Comparison of ENCODE assay signal across 33 mouse cellular contexts in genomic region chr2:156603671-156604070, GRCm38 (mm10).
"Had no signal": no experiment of that assay in that cellular context is flagged by ENCODE, and none has a peak within 500 bp of the region (broad histone marks: within the 10 kb centered on the region; RNA-seq: fewer than 3 reads in every experiment).

No protein-coding gene starts in this region.

- H3K27me3 ChIP-seq: liver, embryonic 15.5 days; midbrain, embryonic 15.5 days; neural tube, embryonic 12.5 days had no signal

- H3K4me3 ChIP-seq: limb, embryonic 10.5 days; limb, embryonic 12.5 days; limb, embryonic 13.5 days; limb, embryonic 15.5 days; liver, embryonic 12.5 days; liver, embryonic 13.5 days; liver, embryonic 15.5 days; lung, embryonic 15.5 days; megakaryocyte, embryonic 14.5 days; midbrain, embryonic 10.5 days; midbrain, embryonic 12.5 days; midbrain, embryonic 13.5 days; midbrain, embryonic 15.5 days; myocyte; neural tube, embryonic 12.5 days; neural tube, embryonic 13.5 days had no signal

- H3K36me3 ChIP-seq: limb, embryonic 10.5 days; limb, embryonic 12.5 days; limb, embryonic 13.5 days; limb, embryonic 15.5 days; liver, embryonic 12.5 days; liver, embryonic 13.5 days; liver, embryonic 15.5 days; lung, embryonic 15.5 days; midbrain, embryonic 10.5 days; midbrain, embryonic 12.5 days; midbrain, embryonic 13.5 days; midbrain, embryonic 15.5 days; neural tube, embryonic 12.5 days; neural tube, embryonic 13.5 days had no signal

- H3K9me3 ChIP-seq: limb, embryonic 10.5 days; limb, embryonic 12.5 days; limb, embryonic 13.5 days; limb, embryonic 15.5 days; liver, embryonic 12.5 days; liver, embryonic 13.5 days; liver, embryonic 15.5 days; lung, embryonic 15.5 days; midbrain, embryonic 10.5 days; midbrain, embryonic 12.5 days; midbrain, embryonic 13.5 days; midbrain, embryonic 15.5 days; neural tube, embryonic 12.5 days had no signal

- H3K27ac ChIP-seq: limb, embryonic 10.5 days; limb, embryonic 12.5 days; limb, embryonic 13.5 days; limb, embryonic 15.5 days; liver, embryonic 12.5 days; liver, embryonic 13.5 days; liver, embryonic 14.5 days; liver, embryonic 15.5 days; lung, embryonic 15.5 days; macrophage; midbrain, embryonic 10.5 days; midbrain, embryonic 12.5 days; midbrain, embryonic 13.5 days; midbrain, embryonic 15.5 days; neural tube, embryonic 12.5 days; neural tube, embryonic 13.5 days had no signal

- ATAC-seq: liver, embryonic 12.5 days; liver, postnatal 0 days; lung, postnatal 0 days; midbrain, embryonic 13.5 days; midbrain, embryonic 15.5 days; midbrain, embryonic 16.5 days had no signal

- H3K4me2 ChIP-seq: limb, embryonic 12.5 days; limb, embryonic 13.5 days; limb, embryonic 15.5 days; liver, embryonic 11.5 days; liver, embryonic 12.5 days; liver, embryonic 13.5 days; liver, embryonic 15.5 days; lung, embryonic 14.5 days; lung, embryonic 15.5 days; midbrain, embryonic 11.5 days; midbrain, embryonic 12.5 days; midbrain, embryonic 13.5 days; midbrain, embryonic 15.5 days; neural tube, embryonic 12.5 days; neural tube, embryonic 13.5 days had no signal

- DNase-seq: left cerebral cortex, postnatal 4 days; liver; liver, embryonic 13.5 days; liver, postnatal 0 days; lung, adult 18-20 months; lung, adult 2 months; lung, embryonic 14.5 days; lung, postnatal 10 days; lung, postnatal 14 days; lung, postnatal 36 days; lung, postnatal 4 days; midbrain, embryonic 14.5 days had no signal

- H3K4me1 ChIP-seq: limb, embryonic 10.5 days; limb, embryonic 12.5 days; limb, embryonic 13.5 days; limb, embryonic 15.5 days; liver, embryonic 12.5 days; liver, embryonic 13.5 days; liver, embryonic 15.5 days; lung, embryonic 15.5 days; megakaryocyte, embryonic 14.5 days; midbrain, embryonic 10.5 days; midbrain, embryonic 12.5 days; midbrain, embryonic 13.5 days; midbrain, embryonic 15.5 days; neural tube, embryonic 12.5 days; neural tube, embryonic 13.5 days had no signal

- H3K9ac ChIP-seq: limb, embryonic 12.5 days; limb, embryonic 13.5 days; limb, embryonic 15.5 days; liver, embryonic 12.5 days; liver, embryonic 13.5 days; liver, embryonic 14.5 days; liver, embryonic 15.5 days; liver, postnatal 0 days; lung, embryonic 14.5 days; lung, embryonic 15.5 days; midbrain, embryonic 12.5 days; midbrain, embryonic 13.5 days; midbrain, embryonic 15.5 days; neural tube, embryonic 12.5 days; neural tube, embryonic 13.5 days had no signal
